Mouse (Mus musculus) MEL (cell line): ENCODE results near the gene Dclk1. TPM values are rescaled to one million over a fixed set of nuclear protein-coding genes. Genes with fewer than 3 reads are reported as not detected.

Experiments
- DNase-seq: peaks from one replicate; pipeline ENCODE4 v3.0.0; 2011; ENCODE audit warnings: low read depth, low spot score
- H3K27ac ChIP-seq: 2 replicates; pipeline ENCODE4 v1.5.1; 2012; ENCODE audit warnings: low read depth, mild to moderate bottlenecking, control low read depth, low read length, moderate library complexity; ENCODE audit not compliant: control insufficient read depth
- H3K27me3 ChIP-seq, 2 experiments: fragments of 150-350 bp in 1 of 2; sonication (generic) in 1 of 2; 2 replicates each; pipeline ENCODE4 v1.6.1; 2012; ENCODE audit warnings: low read length in 2 of 2, mild to moderate bottlenecking in 2 of 2, improper control_type of control experiment in 1 of 2, moderate library complexity in 1 of 2; ENCODE audit not compliant: insufficient read depth in 2 of 2, control insufficient read depth in 1 of 2
- H3K36me3 ChIP-seq, 2 experiments: 2 replicates each; pipeline ENCODE4 v1.6.1; 2012 to 2014; ENCODE audit warnings: low read length in 2 of 2, improper control_type of control experiment in 1 of 2, inconsistent platforms in 1 of 2, mild to moderate bottlenecking in 1 of 2; ENCODE audit not compliant: insufficient read depth in 2 of 2, control insufficient read depth in 1 of 2
- H3K4me1 ChIP-seq, 2 experiments: fragments of 150-350 bp in 1 of 2; sonication (generic) in 1 of 2; 2 replicates each; pipeline ENCODE4 v1.6.1; 2012; ENCODE audit warnings: low read length in 2 of 2, improper control_type of control experiment in 1 of 2, mild to moderate bottlenecking in 1 of 2; ENCODE audit not compliant: insufficient read depth in 2 of 2, control insufficient read depth in 1 of 2
- H3K4me3 ChIP-seq, 2 experiments: fragments of 150-350 bp in 1 of 2; sonication (generic) in 1 of 2; 2 replicates each; pipeline ENCODE4 v1.5.1; 2012; ENCODE audit warnings: low read depth in 2 of 2, low read length in 2 of 2, mild to moderate bottlenecking in 2 of 2, moderate library complexity in 2 of 2, control low read depth in 1 of 2, improper control_type of control experiment in 1 of 2; ENCODE audit not compliant: control insufficient read depth in 1 of 2, insufficient read depth in 1 of 2
- H3K79me2 ChIP-seq: 2 replicates; pipeline ENCODE4 v1.6.1; 2012; ENCODE audit warnings: mild to moderate bottlenecking, low read length, moderate library complexity; ENCODE audit not compliant: control insufficient read depth, poor library complexity, insufficient read depth
- H3K9ac ChIP-seq: 2 replicates; pipeline ENCODE4 v1.6.1; 2012; ENCODE audit warnings: low read depth, mild to moderate bottlenecking, control low read depth, low read length, moderate library complexity; ENCODE audit not compliant: control insufficient read depth, poor library complexity, severe bottlenecking
- H3K9me3 ChIP-seq: fragments of 150-350 bp; sonication (generic); replicated peaks from 2 replicates; pipeline ENCODE4 v1.6.1; 2012; ENCODE audit warnings: mild to moderate bottlenecking, low read length, improper control_type of control experiment, moderate library complexity; ENCODE audit not compliant: insufficient read depth
- BHLHE40 ChIP-seq: IDR thresholded peaks from 2 replicates; pipeline ENCODE4 v1.6.1; 2012; ENCODE audit warnings: low read depth, mild to moderate bottlenecking, inconsistent platforms, low read length, improper control_type of control experiment, borderline replicate concordance
- CHD1 ChIP-seq: IDR thresholded peaks from 2 replicates; pipeline ENCODE4 v1.6.1; 2012; ENCODE audit warnings: low read depth, mild to moderate bottlenecking, inconsistent platforms, low read length, improper control_type of control experiment
- CHD2 ChIP-seq: IDR thresholded peaks from 2 replicates; pipeline ENCODE4 v1.6.1; 2011; ENCODE audit warnings: low read length, improper control_type of control experiment
- CTCF ChIP-seq, 3 experiments: IDR thresholded peaks in 2 of 3; conservative IDR thresholded peaks in 1 of 3; 2 replicates each; pipeline ENCODE4 v1.5.1; 2011 to 2012; ENCODE audit warnings: low read length in 3 of 3, low read depth in 2 of 3, mild to moderate bottlenecking in 2 of 3, improper control_type of control experiment in 1 of 3, inconsistent platforms in 1 of 3, mixed read lengths in 1 of 3, moderate library complexity in 1 of 3; ENCODE audit not compliant: control insufficient read depth in 1 of 3, insufficient read depth in 1 of 3, poor library complexity in 1 of 3, severe bottlenecking in 1 of 3
- E2F4 ChIP-seq: IDR thresholded peaks from 2 replicates; pipeline ENCODE4 v1.6.1; 2011; ENCODE audit warnings: low read depth, low read length, improper control_type of control experiment, borderline replicate concordance
- EP300 ChIP-seq, 2 experiments: IDR thresholded peaks; 2 replicates each; pipeline ENCODE4 v1.6.1; 2011; ENCODE audit warnings: improper control_type of control experiment in 2 of 2, low read length in 2 of 2, low read depth in 1 of 2, mild to moderate bottlenecking in 1 of 2
- KAT2A ChIP-seq: conservative IDR thresholded peaks from 2 replicates; pipeline ENCODE4 v1.6.1; 2012; ENCODE audit warnings: low read depth, low read length, improper control_type of control experiment, inconsistent platforms
- MAX ChIP-seq: IDR thresholded peaks from 2 replicates; pipeline ENCODE4 v1.6.1; 2011; ENCODE audit warnings: low read length, improper control_type of control experiment
- MYB ChIP-seq: IDR thresholded peaks from 2 replicates; pipeline ENCODE4 v1.6.1; 2011; ENCODE audit warnings: mild to moderate bottlenecking, low read depth, low read length, improper control_type of control experiment
- NELFE ChIP-seq: IDR thresholded peaks from 2 replicates; pipeline ENCODE4 v1.6.1; 2011; ENCODE audit warnings: low read depth, low read length, improper control_type of control experiment
- RAD21 ChIP-seq: IDR thresholded peaks from 2 replicates; pipeline ENCODE4 v1.6.1; 2011; ENCODE audit warnings: mild to moderate bottlenecking, low read depth, low read length, improper control_type of control experiment
- TCF12 ChIP-seq: IDR thresholded peaks from 2 replicates; pipeline ENCODE4 v1.6.1; 2014; ENCODE audit warnings: low read depth, mild to moderate bottlenecking, inconsistent platforms, low read length, improper control_type of control experiment, moderate library complexity
- USF1 ChIP-seq: IDR thresholded peaks from 2 replicates; pipeline ENCODE4 v1.6.1; 2014; ENCODE audit warnings: low read depth, mild to moderate bottlenecking, inconsistent platforms, low read length, improper control_type of control experiment, moderate library complexity
- ZKSCAN1 ChIP-seq: IDR thresholded peaks from 2 replicates; pipeline ENCODE4 v1.6.1; 2012; ENCODE audit warnings: low read depth, mild to moderate bottlenecking, inconsistent platforms, low read length, improper control_type of control experiment, moderate library complexity
- ZMIZ1 ChIP-seq: IDR thresholded peaks from 2 replicates; pipeline ENCODE4 v1.6.1; 2012; ENCODE audit warnings: low read depth, mild to moderate bottlenecking, inconsistent platforms, low read length, improper control_type of control experiment, moderate library complexity
- polyA plus RNA-seq, 2 experiments: library from polyadenylated mRNA; stranded (reverse) in 1 of 2; unstranded in 1 of 2; fragments of >175 nt in 1 of 2; fragments of >200 nt in 1 of 2; gene quantifications; 2 replicates each; pipeline versions ENCODE4 v1.2.1 to v1.2.4; 2012; ENCODE audit warnings: low replicate concordance in 2 of 2, low read depth in 1 of 2; ENCODE audit not compliant: insufficient read length in 2 of 2, insufficient read depth in 1 of 2, missing spikeins in 1 of 2
- total RNA-seq: library from RNA; depleted of rRNA; stranded (reverse); fragments of 300-350 nt; gene quantifications from 2 replicates; pipeline ENCODE4 v1.2.3, GENCODE M21; 2012

The Dclk1 gene
- total and polyA plus RNA-seq, 3 experiments, result not detected

DNA sequence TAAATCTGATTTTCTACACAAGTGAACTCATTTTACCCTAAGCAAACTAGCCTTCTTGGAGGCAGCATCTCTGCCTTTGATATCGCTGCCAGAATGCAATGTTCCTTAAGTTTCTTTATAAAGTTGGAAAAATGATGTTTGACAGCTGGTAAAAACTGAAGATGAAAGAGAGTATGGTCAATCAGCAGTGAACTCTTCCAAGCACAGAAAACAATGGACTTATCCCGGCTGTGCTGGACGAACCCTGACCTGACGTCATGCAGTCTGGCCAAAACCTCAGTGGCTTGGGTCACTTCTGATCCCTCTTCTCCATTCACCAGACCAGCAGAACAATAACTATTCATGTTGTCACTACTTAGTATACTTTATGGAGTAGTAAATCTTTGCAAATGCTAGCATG lies 46.6 kb downstream of the Dclk1 start:
- no peak overlapping the region for H3K4me3 ChIP-seq
- DNase-seq, result no peak
- TF ChIP-seq ZMIZ1, result no peak
- TF ChIP-seq MAX, result no peak
- no peak for TF ChIP-seq CHD2
- TF ChIP-seq RAD21, result no peak
- TF ChIP-seq, all 39 proteins: peak for 0
- no peaks in the 10 kb centered on the region for H3K36me3 ChIP-seq
- no peaks in the 10 kb centered on the region for H3K79me2 ChIP-seq
- H3K9ac ChIP-seq, result no peak overlapping the region
- no peak overlapping the region for H3K27ac ChIP-seq
- H3K9me3 ChIP-seq, result no peaks in the 10 kb centered on the region
- H3K27me3 ChIP-seq, result no peaks in the 10 kb centered on the region
- no peaks in the 10 kb centered on the region for H3K4me1 ChIP-seq

DNA sequence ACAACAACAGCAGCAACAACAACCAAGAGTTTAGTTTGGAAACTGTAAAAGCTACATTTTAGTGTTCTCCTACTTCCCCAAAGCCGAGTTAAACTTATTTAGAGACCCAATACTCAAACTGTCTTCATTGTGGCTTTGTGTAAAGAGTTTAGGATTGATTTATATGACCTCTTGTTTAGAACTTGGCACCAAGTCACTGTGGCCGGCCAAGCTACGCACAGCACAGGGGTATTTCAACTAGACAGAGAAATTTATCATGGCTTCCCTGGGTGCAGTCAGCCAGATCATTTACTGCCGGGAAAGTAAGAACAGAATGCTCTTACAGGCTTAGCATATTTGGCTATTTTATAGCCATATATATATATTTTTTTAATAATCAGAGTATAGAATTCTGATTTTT lies 49.8 kb downstream of the Dclk1 start:
- no peaks in the 10 kb centered on the region for H3K36me3 ChIP-seq
- no peaks in the 10 kb centered on the region for H3K79me2 ChIP-seq
- TF ChIP-seq NELFE (no peak), ZKSCAN1 (no peak), E2F4 (no peak), CTCF (IDR thresholded peaks at IDR 0.05 in 2 of 3, conservative IDR thresholded peaks at IDR 0.05 in 1 of 3; ENCODE audit: control insufficient read depth in 1 of 3, insufficient read depth in 1 of 3, low read depth in 2 of 3, low read length in 3 of 3, poor library complexity in 1 of 3, severe bottlenecking in 1 of 3) (no peak), MAX (no peak), BHLHE40 (no peak), TCF12 (no peak), KAT2A (no peak), MYB (no peak), CHD1 (no peak), EP300 (IDR thresholded peaks at IDR 0.05; ENCODE audit: low read depth in 1 of 2, low read length in 2 of 2) (no peak), RAD21 (no peak)
- TF ChIP-seq, all 39 proteins: peak for 0
- Histone ChIP-seq H3K4me3 (no peak overlapping the region), H3K27ac (no peak overlapping the region), H3K9ac (no peak overlapping the region), H3K4me1 (no peaks in the 10 kb centered on the region), H3K9me3 (no peaks in the 10 kb centered on the region), H3K27me3 (no peaks in the 10 kb centered on the region)
- DNase-seq, result no peak

DNA sequence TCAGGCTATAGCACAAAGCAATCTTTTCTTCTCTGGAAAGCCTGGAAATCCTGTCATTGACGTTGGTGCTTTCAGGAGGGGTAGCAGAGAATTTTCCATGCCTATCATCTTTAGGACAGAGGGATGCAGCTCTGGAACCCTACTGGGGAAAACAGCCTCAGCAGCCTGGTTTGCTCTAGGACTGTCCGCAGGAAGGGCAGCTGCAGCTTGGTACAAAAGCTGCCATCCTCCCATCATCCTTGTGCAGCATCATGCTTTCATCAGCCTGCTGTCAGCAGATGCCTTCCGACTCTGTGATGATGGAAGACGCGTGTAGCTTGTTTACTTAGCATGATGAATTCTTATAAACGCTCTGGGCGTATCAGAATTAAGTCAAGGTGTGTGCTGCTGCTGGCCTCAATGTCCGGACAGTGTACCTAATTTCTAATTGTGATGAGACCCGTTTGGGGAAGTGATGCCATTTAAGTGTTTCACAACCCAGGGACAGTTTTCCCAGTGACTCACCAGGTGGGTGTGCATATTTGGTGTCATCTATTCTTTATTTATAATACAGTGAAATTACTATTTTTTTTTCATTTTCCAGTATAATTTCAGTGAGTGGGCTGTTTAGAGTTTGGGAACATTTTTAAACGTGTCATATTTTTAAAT lies 50.7 kb downstream of the Dclk1 start:
- no peak for DNase-seq
- Histone ChIP-seq H3K27ac (no peak overlapping the region), H3K79me2 (no peaks in the 10 kb centered on the region), H3K9ac (no peak overlapping the region), H3K4me3 (no peak overlapping the region), H3K9me3 (no peaks in the 10 kb centered on the region), H3K4me1 (no peaks in the 10 kb centered on the region), H3K27me3 (no peaks in the 10 kb centered on the region), H3K36me3 (no peaks in the 10 kb centered on the region)
- no peak for TF ChIP-seq USF1
